10 mouse cellular contexts compared by ENCODE assay signal in the genomic region with DNA sequence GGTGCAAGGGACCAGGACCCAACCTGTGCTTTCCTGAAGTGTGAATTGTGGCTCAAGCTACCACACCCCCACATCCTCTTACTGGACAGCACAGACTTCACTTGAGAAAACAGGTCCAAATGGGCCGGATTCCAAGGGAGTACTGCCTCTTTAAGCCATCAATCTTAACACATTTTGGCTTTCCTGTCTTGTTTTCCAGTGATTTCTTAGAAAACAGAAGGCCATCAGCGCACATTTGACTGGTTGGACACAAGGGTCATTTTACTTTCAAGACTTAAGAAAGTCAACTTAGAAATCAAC.
DNase-seq lines count a peak whose midpoint lies in the region; ATAC-seq and TF ChIP-seq lines count a peak whose summit lies in the region.
"Had no signal": no experiment of that assay in that cellular context is flagged by ENCODE, and none has a peak within 500 bp of the region (broad histone marks: within the 10 kb centered on the region; RNA-seq: fewer than 3 reads in every experiment).

No protein-coding gene starts in this region.

- no peaks in the 10 kb centered on the region for H3K9me3 ChIP-seq in liver, embryonic 15.5 days (replicated peaks)
- H3K9me3 ChIP-seq in stomach, embryonic 16.5 days (replicated peaks; ENCODE audit: control insufficient read depth, low read length): no peaks in the 10 kb centered on the region

- no peak for ATAC-seq in liver, embryonic 15.5 days (ENCODE audit: insufficient read depth)
- ATAC-seq in stomach, embryonic 16.5 days (ENCODE audit: insufficient read depth, low FRiP score): no peak
- ATAC-seq in erythroid progenitor cell, adult 5-6 weeks (replicated peaks; ENCODE audit: low FRiP score, poor library complexity, severe bottlenecking): no peak
- ATAC-seq: forebrain, embryonic 14.5 days had no signal

- peaks cover 8% of the 10 kb centered on the region for H3K4me1 ChIP-seq in spleen, adult 2 months (ENCODE audit: control insufficient read depth, insufficient read depth, insufficient read length)
- H3K4me1 ChIP-seq in liver, embryonic 15.5 days (replicated peaks): peaks cover 26% of the 10 kb centered on the region
- peaks cover 55% of the 10 kb centered on the region for H3K4me1 ChIP-seq in stomach, embryonic 16.5 days (ENCODE audit: control insufficient read depth, insufficient read depth, low read length)

- peak; percentile 13 for DNase-seq in gastrocnemius, postnatal 10 days
- no peak for DNase-seq in gastrocnemius, adult 8-10 months (ENCODE audit: low spot score in 2 of 2)
- DNase-seq in spleen, adult 2 months (ENCODE audit: low read depth in 1 of 2, low spot score in 2 of 2): no peak
- DNase-seq in spleen, postnatal 36 days (ENCODE audit: low spot score in 2 of 2): no peak
- DNase-seq in thymus, postnatal 25 days: no peak
- DNase-seq: cerebellum, postnatal 36 days had no signal

- peak overlapping the region; percentile 93 for H3K27ac ChIP-seq in spleen, adult 2 months (ENCODE audit: insufficient read depth, low read length)
- H3K27ac ChIP-seq in liver, embryonic 15.5 days (replicated peaks): peak overlapping the region; percentile 45; the same call in 1 of the 2 replicates
- peak overlapping the region; percentile 60 for H3K27ac ChIP-seq in stomach, embryonic 16.5 days (ENCODE audit: low read length)

- no peak for TF ChIP-seq POLR2A in spleen, adult 2 months (IDR thresholded peaks at IDR 0.05; ENCODE audit: low read depth, low read length)

- WGBS in spleen, adult 2 months: 16% methylated on average over 2 of the region's 2 CpGs
- WGBS in liver, embryonic 15.5 days (ENCODE audit: insufficient replicate concordance): 25% methylated on average over 2 of the region's 2 CpGs
- WGBS in stomach, embryonic 16.5 days: 46% methylated on average over 2 of the region's 2 CpGs

- H3K4me3 ChIP-seq in spleen, adult 2 months (ENCODE audit: extremely low read depth, insufficient read depth, insufficient read length): peak overlapping the region; percentile 64
- no peak overlapping the region for H3K4me3 ChIP-seq in liver, embryonic 15.5 days (replicated peaks)
- H3K4me3 ChIP-seq in stomach, embryonic 16.5 days (replicated peaks; ENCODE audit: low read length): no peak overlapping the region

- H3K36me3 ChIP-seq in spleen, adult 2 months (ENCODE audit: control insufficient read depth, insufficient read depth, low read length): peaks cover 4% of the 10 kb centered on the region; the same call in 1 of the 2 replicates
- H3K36me3 ChIP-seq in liver, embryonic 15.5 days (replicated peaks): no peaks in the 10 kb centered on the region
- no peaks in the 10 kb centered on the region for H3K36me3 ChIP-seq in stomach, embryonic 16.5 days (ENCODE audit: control insufficient read depth, insufficient read depth, low read length)

- H3K9ac ChIP-seq in liver, embryonic 15.5 days: no peak overlapping the region
- peak overlapping the region; percentile 54; the same call in 1 of the 2 replicates for H3K9ac ChIP-seq in stomach, embryonic 16.5 days (ENCODE audit: low read length)

- H3K4me2 ChIP-seq in liver, embryonic 15.5 days: peak overlapping the region; percentile 19
- H3K4me2 ChIP-seq in stomach, embryonic 16.5 days (ENCODE audit: low read depth, low read length): peak overlapping the region; percentile 26

- no peaks in the 10 kb centered on the region for H3K27me3 ChIP-seq in spleen, adult 2 months (ENCODE audit: control insufficient read depth, insufficient read depth, low read length)
- H3K27me3 ChIP-seq in liver, embryonic 15.5 days: no peaks in the 10 kb centered on the region; the same call in 1 of the 2 replicates
- no peaks in the 10 kb centered on the region for H3K27me3 ChIP-seq in stomach, embryonic 16.5 days (ENCODE audit: control insufficient read depth, insufficient read depth, low read length)

- TF ChIP-seq CTCF in spleen, adult 2 months (IDR thresholded peaks at IDR 0.05; ENCODE audit: extremely low read depth, insufficient read depth, insufficient read length, insufficient replicate concordance): no peak
